Mouse (Mus musculus): ENCODE measurements around the gene Gm49342.
A peak's percentile ranks its signal among the peaks of the same experiment; 100 is the strongest.

The Gm49342 gene

DNA sequence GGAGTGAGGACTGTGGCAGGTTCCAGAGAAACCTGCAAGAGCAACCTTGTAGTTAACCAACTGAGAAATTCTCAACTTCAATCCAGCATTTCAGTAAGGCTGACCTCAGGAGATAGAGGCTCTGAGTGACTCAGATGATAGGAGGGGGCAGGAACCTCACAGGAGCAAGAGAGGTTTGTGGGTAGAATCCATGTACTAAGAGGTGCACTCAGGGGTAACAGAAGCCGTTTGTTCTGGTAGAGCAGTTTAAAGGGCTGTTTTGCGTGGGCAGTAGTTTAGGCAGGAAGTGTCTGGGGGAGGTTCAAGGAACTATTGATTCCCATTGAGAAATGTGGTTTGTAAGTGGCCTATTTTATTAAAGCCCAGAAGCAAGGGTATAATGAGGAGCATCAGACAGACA, 36.9 kb downstream of the Gm49342 start:
- no peak for DNase-seq (ENCODE audit: low spot score in 2 of 2)

DNA sequence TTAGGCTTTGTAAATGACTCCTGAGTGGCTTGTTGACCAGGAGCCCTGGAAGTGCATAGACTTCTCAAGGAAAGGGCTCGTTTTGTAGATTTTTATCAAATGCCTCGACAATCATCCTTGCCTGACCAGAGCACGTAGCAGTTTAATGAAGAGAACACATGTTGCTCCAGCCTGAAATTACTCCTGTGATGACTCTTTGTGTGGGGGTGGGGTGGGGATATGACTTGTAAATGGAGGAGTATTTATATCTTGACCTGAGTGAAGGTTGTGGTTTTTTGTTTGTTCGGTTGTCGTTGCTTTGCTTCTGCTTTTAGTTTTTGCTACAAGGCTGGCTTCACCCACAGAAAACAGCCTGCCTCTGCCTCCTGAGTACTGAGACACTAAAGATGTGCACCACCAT, 37.5 kb downstream of the Gm49342 start:
- no peak for DNase-seq (ENCODE audit: low spot score in 2 of 2)

- no peak for DNase-seq (ENCODE audit: low spot score in 2 of 2)
Measured at GRCm38 (mm10) chr14:50987668-50988067, 43.4 kb downstream of the Gm49342 start.

DNA sequence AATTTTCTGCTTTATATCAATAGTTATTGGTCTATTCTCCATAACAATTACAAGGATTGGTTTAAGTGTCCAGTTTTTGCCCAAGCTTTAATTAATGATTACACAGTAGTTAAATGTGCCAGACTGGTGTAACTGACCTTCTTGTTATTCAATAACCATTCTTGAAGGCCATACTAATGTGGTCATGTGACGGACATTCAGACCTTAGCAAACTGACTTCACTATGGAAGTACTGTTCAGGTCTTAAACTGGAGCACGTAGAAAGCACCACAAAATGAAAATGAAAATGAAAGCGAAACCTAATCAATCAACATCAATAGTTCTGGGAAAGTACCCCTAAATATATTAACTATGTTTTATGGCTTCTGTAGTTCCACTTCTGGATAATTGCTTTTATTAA, 46.7 kb downstream of the Gm49342 start:
- DNase-seq (ENCODE audit: low spot score in 2 of 2) = no peak

DNA sequence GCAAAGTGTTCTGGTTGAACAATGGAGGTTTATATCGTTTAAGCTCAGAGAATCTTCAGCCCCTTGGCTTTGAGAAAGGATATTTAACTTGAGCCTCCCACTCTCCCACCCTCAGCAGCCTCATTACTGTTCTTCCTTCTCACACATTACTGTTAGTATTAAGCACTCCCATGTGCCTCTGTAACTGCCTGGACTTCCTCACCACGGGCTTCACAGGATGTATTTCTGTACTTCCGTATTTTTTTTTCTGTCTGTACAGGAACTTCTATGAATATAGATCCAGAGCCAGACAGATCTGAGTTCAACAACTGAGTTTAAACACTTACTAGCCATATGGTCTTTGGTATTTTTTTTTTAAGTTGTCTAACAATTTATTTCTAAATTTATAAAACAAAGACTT, 52.8 kb downstream of the Gm49342 start:
- no peak for DNase-seq (ENCODE audit: low spot score in 2 of 2)

- DNase-seq (ENCODE audit: low spot score in 2 of 2) = no peak
Measured at GRCm38 (mm10) chr14:50997999-50998666, 53.8 kb downstream of the Gm49342 start.

GRCm38 (mm10) chr14:51007152-51007801, 63.0 kb downstream of the Gm49342 start, which contains the start of gene Rnase10:
Gene Rnase10 (plus strand): TSS chr14:51007751.
- DNase-seq (ENCODE audit: low spot score in 2 of 2) = no peak

DNA sequence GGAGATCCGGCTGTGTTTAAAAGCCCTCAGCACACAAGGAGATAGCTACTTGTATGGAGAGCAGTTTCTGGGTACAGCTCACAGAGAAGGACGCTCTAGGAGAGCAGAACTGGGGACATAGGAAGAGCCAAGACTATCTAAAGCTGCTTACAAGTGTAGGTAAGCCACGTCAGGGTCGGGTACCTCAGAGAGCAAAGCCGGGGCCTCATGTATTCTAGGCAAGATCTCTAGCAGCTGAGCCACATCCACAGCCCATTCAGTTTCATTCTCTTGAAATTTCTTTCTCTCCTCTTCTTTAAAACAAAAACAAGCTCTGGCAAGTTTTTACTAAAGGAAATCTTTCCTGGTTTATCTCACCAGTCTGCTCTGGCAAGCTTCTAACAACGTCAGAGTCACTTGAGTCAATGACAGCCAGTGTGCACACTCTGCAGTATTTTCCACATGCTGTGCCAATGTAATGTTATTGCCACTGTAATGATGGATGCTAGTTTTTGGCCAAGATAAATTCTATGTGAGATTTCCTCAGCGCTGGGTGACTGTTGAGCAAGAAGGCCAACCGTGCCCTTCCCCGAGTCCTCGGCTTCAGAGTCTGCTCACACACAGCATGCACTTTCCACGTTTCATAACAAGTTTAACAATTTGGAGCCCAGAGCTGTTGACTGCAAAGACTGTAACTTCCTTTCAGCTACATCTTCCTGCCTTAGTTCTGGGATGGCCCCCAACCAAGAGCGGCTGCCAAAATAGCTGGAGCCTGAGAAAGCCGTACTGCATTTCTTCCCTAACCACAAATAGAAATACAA, 63.8 kb downstream of the Gm49342 start:
- peak; percentile 18 to 48 for DNase-seq (ENCODE audit: low spot score in 2 of 2)

DNA sequence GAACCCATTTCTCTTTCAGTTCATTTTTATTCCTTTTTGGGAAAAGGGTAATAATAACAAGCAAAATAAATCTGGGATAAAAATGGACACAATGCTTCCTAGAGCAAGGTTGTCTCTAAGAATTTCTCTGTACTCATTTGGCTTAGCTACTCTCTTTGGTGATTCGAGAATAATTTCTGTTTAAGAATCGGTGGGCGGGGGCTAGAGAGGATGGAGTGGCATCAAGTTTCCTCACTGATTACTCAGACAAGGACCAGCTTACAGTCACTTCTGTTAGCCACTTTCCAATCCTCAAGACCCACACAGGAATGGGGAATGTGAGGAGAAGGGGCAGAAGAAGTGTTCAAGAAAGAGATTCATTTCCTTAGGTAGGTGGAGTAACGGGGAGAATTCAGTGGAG, 64.5 kb downstream of the Gm49342 start:
- DNase-seq (ENCODE audit: low spot score in 2 of 2) = no peak

DNA sequence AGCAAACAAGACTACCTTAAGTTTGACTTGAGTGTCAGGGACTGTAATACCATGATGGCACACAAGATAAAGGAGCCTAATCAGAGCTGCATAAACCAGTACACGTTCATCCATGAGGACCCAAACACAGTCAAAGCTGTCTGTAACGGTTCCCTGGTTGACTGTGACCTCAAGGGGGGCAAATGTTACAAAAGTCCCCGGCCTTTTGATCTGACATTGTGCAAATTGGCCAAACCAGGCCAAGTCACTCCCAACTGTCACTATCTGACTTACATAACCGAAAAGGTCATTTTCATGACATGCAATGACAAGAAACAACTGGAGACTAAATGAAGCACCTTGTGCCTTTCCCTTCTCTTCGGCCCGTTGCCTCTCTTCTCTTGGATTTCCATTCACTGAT, 65.3 kb downstream of the Gm49342 start:
- no peak for DNase-seq (ENCODE audit: low spot score in 2 of 2)

Data from right cerebral cortex, adult 2 months (tissue).